Mouse (Mus musculus) liver, embryonic 12.5 days (tissue): ENCODE results near the gene Slc46a3. TPM values are rescaled to one million over a fixed set of nuclear protein-coding genes. Genes with fewer than 3 reads are reported as not detected.
"Not testable (repeated sequence)": the region's sequence is repeated elsewhere in the genome, so short reads cannot be mapped to it uniquely, and the experiment has no call there.

ENCODE experiments used
- ATAC-seq: fragments of 200-750 bp; cut with Nextera tagmentation; 2 replicates; pipeline ENCODE4 v1.8.0; 2017; ENCODE audit warnings: moderate number of reproducible peaks, mild to moderate bottlenecking, moderate library complexity
- H3K27ac ChIP-seq: fragments of 300-500 bp; sonication (generic); 2 replicates; pipeline ENCODE4 v1.5.1; 2016; ENCODE audit warnings: mild to moderate bottlenecking
- H3K27me3 ChIP-seq: fragments of 300-500 bp; sonication (generic); replicated peaks from 2 replicates; pipeline ENCODE4 v1.6.1; 2016; ENCODE audit warnings: mild to moderate bottlenecking, moderate library complexity
- H3K36me3 ChIP-seq: fragments of 300-500 bp; sonication (generic); 2 replicates; pipeline ENCODE4 v1.6.1; 2016; ENCODE audit warnings: mild to moderate bottlenecking, moderate library complexity
- H3K4me1 ChIP-seq: fragments of 300-500 bp; sonication (generic); 2 replicates; pipeline ENCODE4 v1.6.1; 2016
- H3K4me2 ChIP-seq: fragments of 300-500 bp; sonication (generic); 2 replicates; pipeline ENCODE4 v1.6.1; 2016; ENCODE audit warnings: mild to moderate bottlenecking, moderate library complexity
- H3K4me3 ChIP-seq: fragments of 300-500 bp; sonication (generic); 2 replicates; pipeline ENCODE4 v1.5.1; 2016; ENCODE audit warnings: mild to moderate bottlenecking, moderate library complexity
- H3K9ac ChIP-seq: fragments of 300-500 bp; sonication (generic); 2 replicates; pipeline ENCODE4 v1.6.1; 2016; ENCODE audit warnings: mild to moderate bottlenecking, moderate library complexity
- H3K9me3 ChIP-seq: fragments of 300-500 bp; sonication (generic); replicated peaks from 2 replicates; pipeline ENCODE4 v1.6.1; 2016; ENCODE audit warnings: mild to moderate bottlenecking, moderate library complexity
- WGBS: fragments of 180-500 bp; shearing (Covaris S2); methylation state at CpG from one replicate; pipeline ENCODE4 v1.1.7; 2016; ENCODE audit not compliant: insufficient replicate concordance; 5-methylcytosine and 5-hydroxymethylcytosine counted together
- polyA plus RNA-seq: library from polyadenylated mRNA; unstranded; fragments of >200 nt; fragmentation: Nextera tagmentation; extraction: Ambion mirVana; gene quantifications from 2 replicates; pipeline ENCODE4 v1.2.1, GENCODE M21; 2016

Gene Slc46a3
- polyA plus RNA-seq, 1 experiment from 2014 or later, result 10.6 TPM

DNA sequence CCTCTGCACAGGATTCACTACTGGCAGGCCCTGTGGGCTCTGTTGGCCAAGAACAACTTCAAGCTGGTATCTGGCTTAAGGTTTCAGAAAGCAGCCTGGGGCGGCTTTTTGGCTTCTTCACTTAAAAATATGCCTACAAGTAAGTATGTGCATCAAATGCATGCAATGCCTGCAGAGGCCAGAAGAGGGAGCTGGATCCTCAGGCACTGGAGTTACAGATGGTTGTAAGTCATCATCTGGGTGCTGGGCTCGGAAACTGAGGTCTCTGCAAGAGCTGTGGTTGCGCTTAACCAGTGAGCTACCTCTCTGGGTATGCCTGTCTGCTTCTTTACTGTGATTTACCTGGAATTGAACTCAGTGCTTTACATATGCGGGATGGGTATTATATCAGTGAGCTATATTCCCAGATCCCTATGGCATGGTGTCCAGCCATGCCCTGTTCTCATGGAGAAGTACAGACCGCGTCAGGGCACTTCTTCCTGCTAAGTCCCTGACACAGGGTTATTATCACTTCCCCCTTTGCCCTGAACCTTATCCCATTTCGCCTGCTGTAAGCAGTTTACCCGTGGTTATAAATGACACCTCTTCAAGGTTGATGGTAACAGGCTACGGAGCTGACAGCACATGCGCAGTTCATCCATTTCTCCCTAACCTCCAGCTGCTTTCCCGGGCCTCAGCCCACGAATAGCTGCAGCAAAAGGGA is 16.3 kb upstream of the Slc46a3 start:
- Histone ChIP-seq H3K27me3 (no peaks in the 10 kb centered on the region), H3K4me2 (no peak overlapping the region), H3K4me3 (no peak overlapping the region), H3K9me3 (0 out of 2 replicates have a peak, but pooled peaks cover 5% of the 10 kb centered on the region), H3K9ac (no peak overlapping the region), H3K4me1 (peaks cover 7% of the 10 kb centered on the region), H3K36me3 (no peaks in the 10 kb centered on the region), H3K27ac (no peak overlapping the region)
- 62% methylated on average over 12 of the region's 12 CpGs for WGBS
- no peak for ATAC-seq

DNA sequence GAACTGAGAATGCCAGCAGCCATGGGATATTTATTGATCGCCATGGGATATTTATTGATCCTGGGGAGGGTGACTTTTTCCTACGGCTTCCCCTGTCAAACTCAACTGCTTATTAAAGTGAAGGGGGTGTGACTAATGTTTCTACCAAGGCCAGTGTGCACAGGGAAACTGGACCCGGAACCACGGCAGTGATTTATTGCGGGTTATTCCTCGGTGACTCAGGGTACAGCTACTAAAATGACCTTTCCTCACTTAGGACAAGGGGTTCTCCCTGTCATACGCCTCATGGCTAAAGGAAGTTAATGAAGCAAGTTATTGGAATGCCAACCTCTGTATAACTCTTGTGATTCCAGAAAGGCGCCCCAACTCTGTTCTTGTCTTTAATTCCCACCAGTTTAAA is 13.2 kb upstream of the Slc46a3 start:
- Histone ChIP-seq H3K4me1 (0 out of 2 replicates have a peak, but pooled peaks cover under 1% of the 10 kb centered on the region), H3K9me3 (0 out of 2 replicates have a peak, but pooled peaks cover 5% of the 10 kb centered on the region), H3K27ac (no peak overlapping the region), H3K9ac (no peak overlapping the region), H3K4me2 (no peak overlapping the region), H3K27me3 (no peaks in the 10 kb centered on the region), H3K4me3 (no peak overlapping the region), H3K36me3 (no peaks in the 10 kb centered on the region)
- no peak for ATAC-seq
- WGBS, result 80% methylated on average over 8 of the region's 8 CpGs

DNA sequence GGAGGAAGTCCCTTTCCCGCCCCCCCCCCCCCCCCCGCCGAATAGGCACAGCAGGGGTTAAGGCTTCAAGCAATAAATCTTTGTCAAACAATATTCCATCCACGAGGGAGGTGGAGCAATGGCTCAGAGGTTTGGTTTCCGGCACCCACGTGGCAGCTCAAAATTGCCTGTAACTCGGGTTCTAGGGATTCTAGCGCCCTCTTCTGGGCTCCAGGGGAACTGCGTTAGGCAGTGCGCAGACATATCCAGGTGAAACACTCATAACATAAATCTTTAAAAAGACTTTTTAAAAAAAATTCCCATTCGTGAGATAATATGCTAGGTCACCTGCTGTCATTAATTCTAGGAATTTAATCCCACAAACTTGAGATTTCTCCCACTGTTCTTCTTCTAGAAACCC is 12.5 kb upstream of the Slc46a3 start:
- H3K4me3 ChIP-seq, result no peak overlapping the region
- H3K4me1 ChIP-seq, result peaks cover 7% of the 10 kb centered on the region
- no peaks in the 10 kb centered on the region for H3K36me3 ChIP-seq
- no peak overlapping the region for H3K9ac ChIP-seq
- H3K4me2 ChIP-seq, result no peak overlapping the region
- H3K9me3 ChIP-seq, result 0 out of 2 replicates have a peak, but pooled peaks cover 5% of the 10 kb centered on the region
- WGBS, result 49% methylated on average over 10 of the region's 11 CpGs
- ATAC-seq, result no peak
- H3K27ac ChIP-seq, result no peak overlapping the region
- no peaks in the 10 kb centered on the region for H3K27me3 ChIP-seq

DNA sequence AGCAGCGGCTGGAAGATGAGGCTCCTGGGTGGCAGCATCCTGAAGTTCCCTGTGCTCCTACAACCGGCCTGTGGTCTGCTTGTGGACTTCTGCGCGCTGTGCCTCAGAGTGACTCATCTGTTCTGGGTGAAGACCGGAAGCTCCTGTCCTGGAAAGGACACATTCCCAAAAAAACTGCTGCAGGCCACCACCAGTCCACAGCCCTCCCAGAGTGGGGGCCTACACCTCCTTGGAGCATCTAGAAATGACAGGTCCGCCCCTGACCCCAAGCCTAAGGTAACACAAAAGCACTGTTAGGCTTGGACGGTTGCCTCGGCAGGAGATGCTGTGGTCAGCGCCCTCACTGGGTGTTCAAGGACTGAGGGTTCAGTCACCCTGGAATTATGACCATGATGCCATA is 8.6 kb upstream of the Slc46a3 start:
- Histone ChIP-seq H3K4me3 (no peak overlapping the region), H3K36me3 (no peaks in the 10 kb centered on the region), H3K27ac (no peak overlapping the region), H3K4me1 (peaks cover 12% of the 10 kb centered on the region), H3K9me3 (0 out of 2 replicates have a peak, but pooled peaks cover 5% of the 10 kb centered on the region), H3K4me2 (no peak overlapping the region), H3K27me3 (peaks cover 4% of the 10 kb centered on the region; the same call in 1 of the 2 replicates), H3K9ac (no peak overlapping the region)
- WGBS, result 73% methylated on average over 9 of the region's 9 CpGs
- no peak for ATAC-seq

DNA sequence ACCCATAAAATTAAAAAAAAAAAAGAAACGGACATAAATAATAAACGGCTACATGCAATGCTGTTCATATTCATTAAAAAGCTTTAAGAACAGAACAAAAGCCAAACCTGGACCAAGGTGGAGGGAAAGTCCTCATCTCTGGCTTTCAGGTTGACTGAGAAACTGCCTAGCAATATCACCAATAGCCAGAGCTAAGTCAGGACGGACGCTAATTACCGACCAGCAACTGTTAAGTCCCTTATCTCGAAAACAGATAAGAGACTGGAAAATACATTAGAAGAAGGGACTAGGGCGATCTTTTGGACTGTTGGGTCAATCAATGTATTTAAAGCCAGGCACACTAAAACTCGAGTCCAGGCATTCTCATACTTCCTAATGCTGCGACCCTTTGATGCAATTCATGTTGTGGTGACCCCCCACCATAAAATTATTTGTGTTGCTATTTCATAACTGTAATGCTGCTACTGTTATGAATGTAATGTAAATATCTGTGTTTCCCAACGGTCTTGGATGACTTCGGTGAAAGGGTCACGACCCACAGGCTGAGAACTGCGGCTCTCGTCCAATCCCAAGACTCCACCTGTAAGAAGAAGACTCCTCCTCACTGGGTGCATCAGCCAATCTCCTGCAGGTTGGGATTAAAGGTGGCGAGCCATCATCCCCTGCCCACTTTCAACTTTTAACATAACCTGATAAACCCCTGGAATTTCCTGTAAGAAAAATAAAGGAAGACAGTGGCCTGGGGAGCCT is 7.6 kb upstream of the Slc46a3 start:
- Histone ChIP-seq H3K36me3 (no peaks in the 10 kb centered on the region), H3K4me2 (no peak overlapping the region), H3K27ac (no peak overlapping the region), H3K4me1 (peaks cover 12% of the 10 kb centered on the region), H3K27me3 (peaks cover 4% of the 10 kb centered on the region; the same call in 1 of the 2 replicates), H3K9ac (no peak overlapping the region), H3K9me3 (0 out of 2 replicates have a peak, but pooled peaks cover 5% of the 10 kb centered on the region), H3K4me3 (no peak overlapping the region)
- no peak for ATAC-seq
- WGBS, result 49% methylated on average over 15 of the region's 15 CpGs

DNA sequence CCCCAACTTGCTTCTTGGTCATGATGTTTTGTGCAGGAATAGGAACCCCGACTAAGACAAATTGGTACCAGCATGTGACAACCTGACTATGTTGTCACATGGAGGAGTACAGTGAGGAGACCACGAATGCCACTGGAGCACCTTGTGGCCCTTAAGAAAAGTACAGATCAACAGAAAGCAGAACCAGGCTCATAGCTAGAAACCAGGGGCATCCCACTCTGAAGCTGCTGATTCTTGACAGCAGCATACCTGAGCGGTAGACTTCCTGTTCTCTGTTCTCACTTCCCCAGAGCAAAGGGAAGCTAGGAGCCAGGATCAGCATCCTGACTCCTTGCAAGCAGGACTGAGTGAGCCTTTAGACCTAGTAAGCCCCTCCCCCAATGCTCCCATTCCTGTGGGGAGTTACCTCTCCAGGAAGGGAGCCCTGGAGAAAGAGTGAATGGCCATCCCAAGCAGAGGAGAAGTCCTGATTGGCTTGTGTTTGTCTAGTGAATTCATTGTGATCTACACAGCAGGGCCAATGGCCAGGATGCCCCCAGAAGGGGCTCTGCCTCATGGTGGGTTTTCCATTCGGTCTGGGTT is 4.4 kb upstream of the Slc46a3 start:
- H3K9ac ChIP-seq, result no peak overlapping the region
- WGBS, result 49% methylated on average over 4 of the region's 4 CpGs
- no peak overlapping the region for H3K27ac ChIP-seq
- H3K27me3 ChIP-seq, result peaks cover 4% of the 10 kb centered on the region
- no peaks in the 10 kb centered on the region for H3K36me3 ChIP-seq
- ATAC-seq, result no peak
- H3K9me3 ChIP-seq, result no peaks in the 10 kb centered on the region
- H3K4me3 ChIP-seq, result no peak overlapping the region
- peaks cover 30% of the 10 kb centered on the region for H3K4me1 ChIP-seq
- no peak overlapping the region for H3K4me2 ChIP-seq

DNA sequence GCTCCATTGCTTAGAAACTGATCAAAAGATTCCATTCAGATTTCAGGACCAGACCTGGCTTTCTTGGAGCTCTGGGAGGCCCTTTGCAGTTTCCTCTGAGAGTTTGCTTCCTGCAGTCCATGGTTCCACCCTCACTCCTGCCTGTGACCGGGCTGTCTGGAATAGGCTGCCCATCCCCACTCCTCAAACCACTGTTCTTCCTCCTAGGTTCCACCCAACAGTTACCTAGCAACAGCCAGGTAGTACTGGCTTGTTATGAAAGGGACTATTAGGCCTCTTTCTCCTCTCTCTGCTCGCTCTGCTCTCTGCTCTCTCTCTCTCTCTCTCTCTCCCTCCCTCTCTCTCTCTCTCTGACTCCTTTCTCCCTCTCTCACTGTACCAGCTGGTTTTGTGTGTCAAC is 3.6 kb upstream of the Slc46a3 start:
- Histone ChIP-seq H3K27me3 (peaks cover 4% of the 10 kb centered on the region), H3K4me1 (peaks cover 38% of the 10 kb centered on the region), H3K9ac (no peak overlapping the region), H3K9me3 (no peaks in the 10 kb centered on the region), H3K36me3 (no peaks in the 10 kb centered on the region), H3K4me2 (no peak overlapping the region), H3K4me3 (no peak overlapping the region), H3K27ac (no peak overlapping the region)
- 63% methylated on average over 2 of the region's 2 CpGs for WGBS
- ATAC-seq, result no peak

DNA sequence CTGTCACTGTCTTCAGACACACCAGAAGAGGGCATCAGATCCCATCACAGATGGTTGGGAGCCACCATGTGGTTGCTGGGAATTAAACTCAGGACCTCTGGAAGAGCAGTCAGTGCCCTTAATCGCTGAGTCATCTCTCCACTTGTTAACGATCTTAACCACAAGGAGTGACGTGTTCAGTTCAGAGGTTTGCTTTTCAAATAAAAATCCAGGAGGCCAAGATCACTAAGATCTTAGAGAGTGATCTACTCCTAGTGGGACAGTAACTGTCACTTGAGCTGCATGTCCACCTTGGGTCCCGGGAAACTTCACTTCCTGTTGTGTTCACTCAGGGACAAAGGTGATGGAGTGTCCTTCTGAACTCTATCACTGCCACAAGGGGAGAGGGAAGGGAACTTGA is 1.9 kb upstream of the Slc46a3 start:
- 36% methylated on average over 4 of the region's 4 CpGs for WGBS
- H3K4me2 ChIP-seq, result not testable (repeated sequence)

DNA sequence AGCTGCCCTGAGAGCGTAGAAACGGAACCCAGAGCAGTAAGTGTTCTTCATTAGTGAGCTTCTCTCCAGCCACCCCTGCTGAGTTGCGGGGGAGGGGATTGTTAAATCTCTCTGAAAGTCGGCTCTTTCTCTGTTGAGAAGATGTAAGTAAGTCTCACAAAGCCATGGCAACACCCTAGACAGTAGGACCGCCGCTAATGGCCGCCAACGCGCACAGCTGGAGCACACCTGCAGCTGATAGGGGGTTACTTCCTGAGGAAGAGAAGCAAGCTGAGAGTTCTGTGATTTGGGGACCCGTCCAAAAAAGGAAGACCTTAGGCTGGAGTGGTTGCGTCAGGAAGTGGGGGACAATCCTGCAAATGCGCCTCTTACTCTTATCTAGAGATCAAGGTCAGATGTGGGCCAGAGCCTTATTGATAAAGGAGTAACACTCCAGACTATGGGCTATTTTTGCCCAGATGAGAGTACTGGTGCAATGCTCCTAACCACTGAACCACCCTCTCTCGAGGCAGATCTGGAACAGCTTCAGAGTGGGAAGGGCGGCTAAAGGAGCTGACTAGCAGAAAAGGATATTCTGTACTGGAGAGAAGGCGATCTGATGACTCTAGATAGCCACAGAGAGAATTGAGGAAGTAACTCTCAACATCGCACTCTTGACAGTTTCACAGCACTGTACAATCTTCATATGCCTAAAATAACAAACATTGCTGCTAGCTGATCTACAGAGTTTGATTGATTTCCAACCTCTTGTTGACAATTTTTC is 1.0 kb upstream of the Slc46a3 start:
- Histone ChIP-seq H3K9ac (peak overlapping the region; percentile 60), H3K4me1 (peaks cover 52% of the 10 kb centered on the region), H3K27me3 (peaks cover 4% of the 10 kb centered on the region), H3K4me2 (peak overlapping the region; percentile 82), H3K4me3 (peak overlapping the region; percentile 69), H3K27ac (peak overlapping the region; percentile 2), H3K9me3 (no peaks in the 10 kb centered on the region), H3K36me3 (peaks cover 5% of the 10 kb centered on the region)
- ATAC-seq, result no peak
- 3% methylated on average over 16 of the region's 16 CpGs for WGBS

More for the DNA sequence above, 1.9 kb upstream of the Slc46a3 start:
- H3K4me3 ChIP-seq, H3K9me3 ChIP-seq, ATAC-seq, H3K9ac ChIP-seq, H3K36me3 ChIP-seq, H3K27me3 ChIP-seq, H3K27ac ChIP-seq: not testable (repeated sequence)
- peaks cover 43% of the 10 kb centered on the region for H3K4me1 ChIP-seq

DNA sequence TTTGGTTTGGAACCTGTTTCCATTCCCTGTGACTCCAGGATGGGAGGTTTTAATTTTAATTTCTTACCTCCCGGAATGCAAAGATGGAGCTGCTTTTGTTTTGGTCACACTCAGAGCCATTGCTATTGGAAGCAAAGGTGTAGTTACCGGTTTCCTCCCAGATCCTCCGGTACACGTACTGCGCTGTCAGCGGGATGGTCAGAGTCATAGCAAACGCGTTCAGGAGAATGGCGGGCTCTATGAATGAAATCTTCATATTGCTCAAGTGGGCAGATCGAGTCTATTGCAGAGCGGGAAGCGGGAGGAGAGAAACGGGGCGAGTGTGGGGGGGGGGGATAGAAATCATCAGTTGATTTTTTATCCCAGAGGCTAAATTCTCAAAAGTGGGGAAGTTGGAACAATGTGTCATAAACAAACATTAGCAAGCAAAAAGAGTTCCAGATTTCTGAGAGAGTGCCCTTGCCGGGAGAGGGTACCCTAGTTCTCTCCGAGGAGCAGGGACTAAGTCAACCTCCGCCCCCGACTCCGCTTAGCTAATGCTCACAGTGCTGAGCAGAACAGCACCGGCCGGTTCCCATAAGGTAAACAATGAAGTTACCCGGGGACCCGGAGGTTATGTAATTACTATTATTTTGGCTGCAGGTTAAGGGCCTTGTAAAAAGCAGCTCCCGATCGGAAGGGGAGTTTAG is 705 bp downstream of the Slc46a3 start:
- Histone ChIP-seq H3K9me3 (no peaks in the 10 kb centered on the region), H3K36me3 (peaks cover 6% of the 10 kb centered on the region), H3K4me3 (peak overlapping the region; percentile 69), H3K27ac (peak overlapping the region; percentile 89), H3K27me3 (no peaks in the 10 kb centered on the region; the same call in 1 of the 2 replicates), H3K4me1 (peaks cover 61% of the 10 kb centered on the region), H3K4me2 (peak overlapping the region; percentile 82), H3K9ac (peak overlapping the region; percentile 87)
- peak; percentile 31 for ATAC-seq
- 2% methylated on average over 25 of the region's 25 CpGs for WGBS

DNA sequence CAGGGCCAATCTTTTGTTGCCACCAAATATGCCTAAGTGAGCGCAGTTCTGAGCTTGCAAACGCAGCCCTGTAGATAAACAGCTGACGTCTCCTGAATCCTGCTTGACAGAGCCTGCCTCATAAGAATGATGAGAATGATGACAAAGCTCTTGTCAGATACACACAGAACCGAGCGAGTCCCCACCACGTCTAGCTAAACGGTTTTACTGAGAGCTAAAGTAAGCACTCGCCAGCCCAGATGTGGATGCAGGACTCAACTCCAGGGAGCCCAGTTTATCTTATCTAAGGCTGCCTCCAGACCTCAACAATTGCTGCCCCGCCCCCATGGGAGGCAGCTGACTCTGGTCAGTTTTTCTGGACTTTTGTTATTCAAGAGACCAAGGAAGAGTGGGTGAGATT is 1.5 kb downstream of the Slc46a3 start:
- Histone ChIP-seq H3K4me2 (peak overlapping the region; percentile 82), H3K27me3 (no peaks in the 10 kb centered on the region; the same call in 1 of the 2 replicates)
- 4% methylated on average over 9 of the region's 9 CpGs for WGBS

More for the DNA sequence above, 1.5 kb downstream of the Slc46a3 start:
- H3K36me3 ChIP-seq, result peaks cover 6% of the 10 kb centered on the region
- H3K9ac ChIP-seq, result peak overlapping the region; percentile 87
- peaks cover 68% of the 10 kb centered on the region for H3K4me1 ChIP-seq
- peak overlapping the region; percentile 89 for H3K27ac ChIP-seq
- H3K9me3 ChIP-seq, result no peaks in the 10 kb centered on the region
- H3K4me3 ChIP-seq, result peak overlapping the region; percentile 69
- peak; percentile 18 for ATAC-seq
